Mouse (Mus musculus) urinary bladder, adult 2 months (tissue): Measurements from ENCODE around the gene Slc5a7. TPM values are rescaled to one million over a fixed set of nuclear protein-coding genes. Genes with fewer than 3 reads are reported as not detected.

ENCODE experiments used
- DNase-seq: peaks from one replicate; pipeline ENCODE4 v3.0.0; 2022; ENCODE audit warnings: low spot score
- polyA plus RNA-seq: library from polyadenylated mRNA; depleted of rRNA; stranded (reverse); fragments of >200 nt; gene quantifications from 2 replicates; pipeline ENCODE4 v1.2.3, GENCODE M21; 2012; rRNA removed

The Slc5a7 gene
- 0.15 and 0.19 TPM in 2 replicates for polyA plus RNA-seq

GRCm38 (mm10) chr17:54298934-54299333 is at the start of gene Slc5a7:
Gene Slc5a7, minus strand, starts transcription at chr17:54299034.
- DNase-seq: no peak

DNA sequence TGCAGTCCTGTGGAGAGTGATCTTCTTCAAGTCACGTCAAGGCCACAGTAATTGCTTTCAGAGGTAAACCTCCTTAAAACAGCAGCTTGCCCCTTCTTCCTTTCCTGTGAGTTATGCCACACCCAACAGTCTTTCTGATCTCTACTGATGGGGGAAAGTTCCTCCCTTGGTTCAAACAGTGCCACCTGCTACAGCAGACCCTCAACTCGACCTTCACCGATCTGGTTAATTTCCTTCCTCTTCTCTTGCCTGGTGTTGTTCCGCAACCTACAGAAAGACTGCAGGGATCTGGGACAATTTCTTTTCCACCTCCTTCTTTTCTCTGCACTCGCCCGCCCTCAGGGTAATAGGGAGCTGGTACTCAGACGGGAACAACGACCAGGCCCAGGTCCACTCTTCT is 48.8 kb upstream of the Slc5a7 start:
- DNase-seq: no peak

- no peak for DNase-seq
Observed at GRCm38 (mm10) chr17:54343395-54343794, 44.6 kb upstream of the Slc5a7 start.

DNA sequence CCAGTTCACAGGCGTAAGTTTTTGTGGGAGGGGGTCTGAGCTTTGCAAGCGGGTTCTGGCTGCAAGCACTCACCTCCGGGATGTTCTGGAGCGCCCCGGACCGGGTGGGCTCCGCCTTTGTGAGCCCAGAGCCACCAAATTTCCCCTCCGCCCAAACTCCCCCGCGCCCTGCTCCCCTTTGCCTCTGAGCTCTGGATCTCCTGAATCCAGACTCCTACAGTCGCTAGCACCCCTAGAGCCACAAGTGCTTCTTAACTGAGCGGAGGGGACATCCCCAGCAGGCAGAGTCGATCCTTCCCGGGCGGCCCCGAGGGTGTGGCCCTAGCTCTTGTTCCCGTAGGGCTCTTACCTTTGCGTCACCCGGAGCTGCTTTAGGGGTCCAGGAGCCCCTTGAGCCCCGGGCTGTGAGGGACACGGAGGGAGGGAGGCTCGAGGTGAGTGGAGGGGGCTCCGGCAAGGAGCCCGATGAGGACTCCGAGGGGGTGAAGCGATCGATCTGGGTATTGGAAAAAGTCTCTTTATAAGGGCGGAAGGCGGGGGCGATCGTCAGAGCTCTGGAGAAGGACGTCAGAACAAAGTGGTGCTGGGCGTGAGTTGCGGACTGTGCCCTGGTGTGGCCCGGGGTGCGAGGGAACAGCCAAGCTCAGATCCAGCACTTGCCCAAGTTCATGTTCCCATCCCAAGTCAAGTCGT is 456 bp downstream of the Slc5a7 start:
- no peak for DNase-seq

DNA sequence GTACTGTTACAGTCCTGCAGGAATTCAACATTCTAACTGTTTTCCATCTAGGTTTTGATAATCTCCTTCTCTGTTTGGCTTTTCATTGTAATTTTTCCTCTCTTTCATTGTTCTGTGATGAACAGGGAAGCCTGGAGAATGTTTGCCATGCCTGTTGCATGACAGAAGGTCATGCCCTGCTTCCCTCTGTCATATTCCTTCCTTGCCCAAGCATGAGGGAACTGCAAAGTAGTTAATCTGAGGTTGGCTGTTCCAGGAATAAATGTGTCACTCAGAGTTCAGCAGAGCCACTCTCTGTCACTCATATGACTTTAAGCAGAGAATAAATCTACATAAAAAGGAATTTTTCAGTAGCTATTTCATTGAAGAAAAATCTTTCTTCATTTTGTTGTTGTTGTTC is 48.1 kb downstream of the Slc5a7 start:
- DNase-seq: no peak

GRCm38 (mm10) chr17:54243650-54244300 is 55.1 kb downstream of the Slc5a7 start:
- DNase-seq: no peak

GRCm38 (mm10) chr17:54239435-54239834 is 59.4 kb downstream of the Slc5a7 start:
- no peak for DNase-seq
